Mouse (Mus musculus) gastrocnemius, postnatal 4 days (tissue): ENCODE results near the gene Fgd3. TPM values are rescaled to one million over a fixed set of nuclear protein-coding genes. Genes with fewer than 3 reads are reported as not detected.

Experiments used
- DNase-seq, 2 experiments: peaks; one replicate each; pipeline ENCODE4 v3.0.0; 2021 to 2022; ENCODE audit warnings: low spot score in 2 of 2, mixed read lengths in 2 of 2
- total RNA-seq, 2 experiments: library from RNA; stranded (reverse); gene quantifications; 2 replicates each; pipeline ENCODE4 v1.2.3; 2021

Fgd3 gene
- total RNA-seq, 2 experiments from 2014 or later, result 0.98 to 1.5 TPM

- DNase-seq, result no peak
Observed at GRCm38 (mm10) chr13:49308206-49308605, 11.9 kb downstream of the Fgd3 start.

GRCm38 (mm10) chr13:49307311-49307969 is 12.7 kb downstream of the Fgd3 start:
- DNase-seq, result peak in 1 of 2 experiments; percentile 30

GRCm38 (mm10) chr13:49306771-49307310 is 13.3 kb downstream of the Fgd3 start:
- DNase-seq, result no peak

GRCm38 (mm10) chr13:49300771-49301170 is 19.3 kb downstream of the Fgd3 start:
- DNase-seq, result no peak

- DNase-seq, result no peak
Observed at GRCm38 (mm10) chr13:49298514-49299381, 21.4 kb downstream of the Fgd3 start.

GRCm38 (mm10) chr13:49296270-49296669 is 23.8 kb downstream of the Fgd3 start:
- no peak for DNase-seq

GRCm38 (mm10) chr13:49294108-49294507 is 26.0 kb downstream of the Fgd3 start:
- DNase-seq, result no peak

- no peak for DNase-seq
Observed at GRCm38 (mm10) chr13:49291949-49292348, 28.2 kb downstream of the Fgd3 start.

- DNase-seq, result no peak
Observed at GRCm38 (mm10) chr13:49291398-49291797, 28.7 kb downstream of the Fgd3 start.

- no peak for DNase-seq
Observed at GRCm38 (mm10) chr13:49287224-49287623, 32.9 kb downstream of the Fgd3 start.

- DNase-seq, result no peak
Observed at GRCm38 (mm10) chr13:49286750-49287149, 33.4 kb downstream of the Fgd3 start.

- no peak for DNase-seq
Observed at GRCm38 (mm10) chr13:49283686-49284085, 36.4 kb downstream of the Fgd3 start.

GRCm38 (mm10) chr13:49282168-49282567 is 37.9 kb downstream of the Fgd3 start:
- DNase-seq, result no peak

GRCm38 (mm10) chr13:49271831-49272765 is 48.0 kb downstream of the Fgd3 start:
- no peak for DNase-seq

- no peak for DNase-seq
Observed at GRCm38 (mm10) chr13:49270500-49270899, 49.6 kb downstream of the Fgd3 start.

- DNase-seq, result no peak
Observed at GRCm38 (mm10) chr13:49267645-49268044, 52.5 kb downstream of the Fgd3 start.

GRCm38 (mm10) chr13:49260036-49260722 is 59.9 kb downstream of the Fgd3 start:
- no peak for DNase-seq

- DNase-seq, result no peak
Observed at GRCm38 (mm10) chr13:49257819-49258313, 62.2 kb downstream of the Fgd3 start.

- DNase-seq, result no peak
Observed at GRCm38 (mm10) chr13:49252746-49253145, 67.4 kb downstream of the Fgd3 start.

GRCm38 (mm10) chr13:49252113-49252512 is 68.0 kb downstream of the Fgd3 start:
- DNase-seq, result no peak
